Mouse (Mus musculus) WW6 (cell line): ENCODE measurements around the gene Upb1.
"Not testable (repeated sequence)": the region's sequence is repeated elsewhere in the genome, so short reads cannot be mapped to it uniquely, and the experiment has no call there.

Source experiments
- DNase-seq: peaks from one replicate; pipeline ENCODE4 v3.0.0-alpha.2; 2013; ENCODE audit warnings: low read depth, low spot score

The Upb1 gene

DNA sequence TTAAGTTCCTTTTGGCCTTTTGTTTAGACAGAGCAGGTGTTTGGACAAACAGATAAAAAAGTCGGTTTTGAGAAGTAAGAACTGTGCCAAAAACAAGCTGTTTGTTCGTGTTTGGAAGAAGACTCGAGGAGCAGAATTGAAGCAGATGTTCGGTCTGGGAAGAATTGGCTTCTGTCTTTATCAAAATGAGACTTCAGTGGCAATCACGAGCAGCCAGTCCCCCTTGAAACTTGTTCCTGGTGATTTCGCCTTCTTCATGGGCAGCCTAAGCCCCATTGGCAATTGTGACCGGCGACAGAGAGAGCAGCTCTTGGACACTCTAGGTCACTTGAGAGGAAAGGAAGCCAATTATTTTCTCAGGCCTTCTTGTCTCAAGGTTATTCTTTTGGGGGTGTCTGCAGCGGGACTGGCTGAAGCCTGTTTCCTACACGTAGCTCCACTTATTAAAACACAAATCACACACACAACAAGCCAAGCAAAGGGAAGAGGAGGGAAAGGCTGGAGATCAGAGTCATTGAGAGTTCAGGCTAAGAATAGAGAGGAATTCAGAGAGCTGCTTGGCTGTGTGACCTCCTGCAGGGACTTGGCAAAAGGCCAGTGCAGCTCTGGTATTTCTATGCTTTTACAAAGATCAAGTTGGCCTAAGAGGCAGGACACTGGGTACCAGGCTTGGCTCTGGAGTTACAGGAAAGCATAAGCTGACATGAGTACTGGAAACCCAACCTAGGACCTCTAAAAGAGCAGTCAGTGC lies 50.3 kb downstream of the Upb1 start:
- no peak for DNase-seq

DNA sequence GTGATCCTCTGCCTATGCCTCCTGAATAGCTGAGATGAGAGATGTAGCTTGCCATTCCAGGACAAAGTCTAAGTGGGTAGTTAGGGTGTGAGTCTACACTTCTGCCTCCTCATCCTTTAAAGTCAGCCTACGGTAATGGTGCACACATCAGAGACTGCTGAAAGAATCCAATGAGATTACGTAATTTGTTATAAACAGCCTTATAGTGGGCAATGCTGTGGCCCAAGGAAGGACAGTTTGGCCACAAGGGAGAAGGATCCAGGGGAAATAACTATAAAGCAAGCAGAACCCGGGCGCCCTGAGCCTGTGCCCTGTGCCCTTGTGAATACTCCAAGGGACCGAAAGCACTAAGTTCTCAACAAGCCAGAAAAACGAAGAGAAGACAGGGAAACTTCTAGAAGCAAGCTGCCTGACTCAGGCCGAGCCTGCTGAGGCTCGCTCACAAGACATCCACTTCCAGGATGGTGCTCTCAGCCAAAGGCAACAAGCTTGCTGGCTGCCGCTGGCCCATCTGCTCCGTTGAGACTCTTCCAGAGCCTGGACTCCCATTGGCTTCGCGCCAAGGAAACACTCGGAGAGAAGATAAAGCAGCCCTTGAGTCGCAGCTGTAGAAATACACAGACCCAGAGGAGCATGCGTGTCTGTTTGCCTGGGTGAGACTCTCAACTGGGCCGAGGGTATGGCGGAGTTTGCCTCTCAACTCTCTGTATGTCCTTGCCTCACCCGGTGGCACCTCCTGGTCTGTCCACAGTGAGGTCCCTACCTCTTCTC lies 55.3 kb downstream of the Upb1 start:
- not testable (repeated sequence) for DNase-seq

- no peak for DNase-seq
Observed at GRCm38 (mm10) chr10:75457852-75458251, 56.9 kb downstream of the Upb1 start.

DNA sequence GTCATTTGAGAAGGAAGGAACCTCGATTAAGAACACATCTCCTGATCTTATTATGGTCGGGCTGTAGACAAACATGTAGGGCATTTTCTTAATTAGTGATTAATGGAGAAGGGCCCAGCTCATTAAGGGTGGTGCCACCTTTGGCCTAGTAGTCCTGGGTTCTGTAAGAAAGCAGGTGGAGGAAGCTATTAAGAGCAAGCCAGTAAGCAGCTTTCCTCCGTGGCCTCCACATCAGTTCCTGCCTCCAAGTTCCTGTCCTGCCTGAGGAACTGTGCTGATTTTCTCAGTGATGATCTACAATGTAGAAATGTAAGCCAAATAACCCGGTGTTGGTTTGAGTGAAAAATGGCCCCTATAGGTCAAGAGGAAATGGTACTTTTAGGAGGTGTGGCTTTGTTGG lies 57.4 kb downstream of the Upb1 start:
- DNase-seq, result no peak

GRCm38 (mm10) chr10:75462728-75463127 lies 61.8 kb downstream of the Upb1 start:
- DNase-seq, result no peak

DNA sequence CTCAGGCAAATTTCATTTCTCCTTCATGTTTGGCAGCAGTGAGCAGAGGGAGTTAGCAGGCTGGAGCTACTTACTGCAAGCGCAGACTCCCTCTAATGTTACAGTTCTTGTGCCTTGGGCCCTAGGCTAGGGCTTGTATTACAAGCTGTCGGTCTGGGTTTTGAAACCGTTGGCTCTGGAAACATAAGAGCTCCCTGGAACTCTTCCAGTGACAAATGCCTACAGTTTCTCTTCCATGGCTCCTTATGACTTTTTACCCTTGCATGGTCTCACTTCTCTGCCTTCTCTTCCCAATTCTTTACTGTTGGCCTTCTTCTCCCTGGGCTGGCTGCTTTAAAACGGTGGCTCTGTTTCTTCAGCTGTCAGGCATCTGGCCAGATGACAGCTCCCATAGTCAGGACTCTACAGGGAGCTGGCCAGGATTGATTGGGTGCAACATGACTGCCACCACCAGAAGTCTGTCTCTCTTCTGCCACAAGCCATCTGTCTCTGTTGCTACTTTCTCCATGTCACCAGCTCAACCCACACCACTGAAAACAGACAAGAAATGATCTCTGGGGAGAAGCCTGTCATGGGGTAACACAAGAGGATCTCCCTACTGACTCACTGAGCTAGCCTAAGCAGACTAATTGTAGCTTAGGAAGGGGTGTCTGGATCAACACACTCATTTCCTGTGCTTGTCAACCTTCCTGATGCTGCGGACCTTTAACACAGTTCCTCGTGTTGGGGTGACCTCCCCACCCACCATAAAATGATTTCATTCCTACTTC lies 65.1 kb downstream of the Upb1 start:
- no peak for DNase-seq

DNA sequence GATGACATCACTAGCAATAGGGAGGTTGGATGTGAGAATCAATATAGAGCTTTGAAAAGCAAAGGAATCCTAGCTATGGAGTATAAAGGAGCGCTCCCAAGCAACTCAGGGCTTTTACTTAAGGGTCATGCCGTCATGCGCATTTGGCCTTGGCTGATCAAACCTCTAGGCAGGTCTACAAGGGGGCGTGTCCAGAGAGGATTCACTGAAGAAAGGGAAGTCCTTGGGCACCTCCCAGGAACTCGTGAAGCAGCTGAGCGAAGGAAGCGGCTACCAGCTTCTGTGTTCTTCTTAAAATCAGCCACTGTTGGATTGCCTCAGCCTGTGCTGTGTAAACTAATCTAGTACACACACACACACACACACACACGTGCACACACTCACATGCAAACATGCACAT lies 72.5 kb downstream of the Upb1 start:
- DNase-seq, result peak; percentile 3

- DNase-seq, result no peak
Observed at GRCm38 (mm10) chr10:75474571-75474970, 73.7 kb downstream of the Upb1 start.

DNA sequence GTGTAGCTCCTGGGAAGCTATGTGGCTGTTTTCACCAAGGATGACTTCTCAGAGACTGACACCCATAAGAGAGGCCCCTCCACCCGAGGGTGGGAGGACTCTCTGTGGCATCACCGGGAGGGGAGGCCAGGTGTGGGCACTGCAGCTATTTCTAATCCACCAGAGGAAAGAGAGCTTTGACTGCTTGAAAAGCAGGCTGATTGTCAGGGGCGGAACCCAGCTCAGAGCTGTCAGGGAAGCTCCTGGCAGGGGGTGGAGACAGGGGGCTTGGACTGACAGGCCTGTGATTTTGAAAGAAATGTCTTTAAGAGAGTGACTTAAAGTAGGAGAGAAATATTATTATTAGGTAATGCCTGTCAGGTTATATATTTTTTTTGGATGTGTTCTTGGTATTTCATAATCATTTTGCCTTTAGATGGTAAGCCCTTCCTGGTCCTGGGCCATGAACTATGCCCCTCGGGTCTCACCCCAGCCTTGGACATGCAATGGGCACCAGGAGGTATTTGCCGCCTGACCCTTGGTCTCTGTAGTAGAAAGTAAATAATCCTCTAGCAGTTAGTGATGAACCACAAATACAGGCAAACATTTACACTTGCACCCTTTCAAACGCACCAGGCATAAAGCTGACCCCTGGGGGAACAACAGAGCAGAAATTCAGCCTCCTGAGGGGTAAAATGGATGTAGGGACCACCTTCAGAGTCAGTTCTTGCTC lies 74.4 kb downstream of the Upb1 start:
- not testable (repeated sequence) for DNase-seq

DNA sequence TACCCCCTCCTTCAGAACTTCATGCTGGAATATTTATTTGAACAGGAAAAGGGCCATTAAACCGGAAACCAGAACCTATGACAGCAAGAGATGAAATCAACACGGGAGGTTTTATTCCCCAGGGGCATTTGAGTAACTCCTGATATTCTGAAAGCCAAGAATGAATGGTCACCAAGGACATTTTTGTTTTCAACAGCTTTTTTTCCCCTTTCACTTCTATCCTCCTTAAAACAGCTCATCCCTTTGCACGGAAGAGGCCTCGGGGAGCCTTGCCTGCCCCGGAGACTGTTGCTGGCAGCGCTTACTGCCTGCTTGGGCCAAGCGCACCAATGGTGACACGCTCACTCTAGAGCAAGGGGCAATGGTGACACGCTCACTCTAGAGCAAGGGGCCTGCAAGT lies 76.1 kb downstream of the Upb1 start:
- no peak for DNase-seq

- DNase-seq, result no peak
Observed at GRCm38 (mm10) chr10:75479955-75480354, 79.0 kb downstream of the Upb1 start.

GRCm38 (mm10) chr10:75481703-75482102 lies 80.8 kb downstream of the Upb1 start:
- no peak for DNase-seq

DNA sequence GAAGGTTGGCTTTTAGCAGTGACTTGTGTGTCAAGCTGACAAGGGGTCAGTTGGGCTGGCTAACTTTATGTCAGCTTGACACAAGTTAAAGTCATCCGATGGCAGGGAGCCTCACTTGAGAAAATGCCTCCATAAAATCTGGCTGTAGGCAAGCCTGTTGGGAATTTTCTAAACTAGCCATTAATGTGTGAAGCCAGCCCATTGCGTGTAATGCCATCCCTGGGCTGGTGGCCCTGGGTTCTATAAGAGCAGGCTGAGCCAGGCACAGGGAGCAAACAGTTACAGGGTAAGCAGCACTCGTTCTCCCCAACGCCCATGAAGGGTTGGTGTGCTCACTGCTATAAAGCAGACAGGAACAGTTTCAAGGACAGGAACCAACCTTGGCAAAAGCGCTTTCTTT lies 81.4 kb downstream of the Upb1 start:
- DNase-seq, result no peak

GRCm38 (mm10) chr10:75482919-75483483 lies 82.1 kb downstream of the Upb1 start:
- no peak for DNase-seq

DNA sequence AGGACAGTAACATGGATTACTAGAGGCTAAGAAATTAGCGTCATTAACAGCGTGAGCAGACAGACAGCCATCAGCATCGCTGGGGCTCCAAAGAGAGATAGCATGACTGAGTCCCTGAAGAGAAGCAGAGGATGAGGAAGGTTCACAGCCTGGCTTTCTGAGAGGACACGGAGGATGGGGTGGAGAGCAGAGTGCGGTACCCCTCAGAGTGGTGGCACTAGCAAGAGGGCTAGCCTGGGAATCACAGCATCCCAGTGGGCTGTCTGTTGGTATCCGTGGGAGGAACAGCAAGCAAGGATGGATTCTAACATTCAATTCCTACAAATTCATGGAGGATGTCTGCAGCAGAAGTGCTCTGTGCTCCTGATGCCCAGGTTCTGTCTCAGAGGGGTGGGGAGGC lies 83.2 kb downstream of the Upb1 start:
- DNase-seq, result no peak

- DNase-seq, result no peak
Observed at GRCm38 (mm10) chr10:75484767-75485166, 83.9 kb downstream of the Upb1 start.

- DNase-seq, result peak; percentile 38
Observed at GRCm38 (mm10) chr10:75486086-75486979, 85.4 kb downstream of the Upb1 start.

GRCm38 (mm10) chr10:75487131-75487530 lies 86.2 kb downstream of the Upb1 start:
- DNase-seq, result no peak

- DNase-seq, result no peak
Observed at GRCm38 (mm10) chr10:75489522-75489921, 88.6 kb downstream of the Upb1 start.

- DNase-seq, result no peak
Observed at GRCm38 (mm10) chr10:75490731-75491130, 89.8 kb downstream of the Upb1 start.
